Mouse (Mus musculus): ENCODE results near the gene Sarnp. TPM values are rescaled to one million over a fixed set of nuclear protein-coding genes. Genes with fewer than 3 reads are reported as not detected.
"Not testable (repeated sequence)": the region's sequence is repeated elsewhere in the genome, so short reads cannot be mapped to it uniquely, and the experiment has no call there.

The Sarnp gene
- total RNA-seq, 2 experiments from 2014 or later = 93.5 to 106 TPM

DNA sequence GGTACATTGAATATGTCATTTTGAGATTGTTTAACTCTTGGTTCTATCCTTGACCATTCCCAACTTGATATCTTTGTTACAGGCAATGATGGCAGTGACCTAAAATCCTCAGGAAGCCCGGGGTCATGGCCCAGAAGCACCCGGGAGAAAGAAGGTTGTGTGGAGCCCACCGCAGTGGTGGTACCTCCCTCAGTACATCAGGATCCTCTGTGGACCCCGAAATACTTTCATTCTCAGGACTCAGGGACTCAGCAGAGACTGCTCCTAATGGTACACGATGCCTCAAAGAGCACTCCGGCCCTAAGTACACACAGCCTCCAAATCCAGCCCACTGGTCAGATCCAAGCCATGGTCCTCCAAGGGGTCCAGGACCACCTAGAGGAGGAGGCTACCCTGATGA is 11.0 kb upstream of the Sarnp start:
- no peak for ATAC-seq (replicated peaks; ENCODE audit: low FRiP score, poor library complexity, severe bottlenecking)

DNA sequence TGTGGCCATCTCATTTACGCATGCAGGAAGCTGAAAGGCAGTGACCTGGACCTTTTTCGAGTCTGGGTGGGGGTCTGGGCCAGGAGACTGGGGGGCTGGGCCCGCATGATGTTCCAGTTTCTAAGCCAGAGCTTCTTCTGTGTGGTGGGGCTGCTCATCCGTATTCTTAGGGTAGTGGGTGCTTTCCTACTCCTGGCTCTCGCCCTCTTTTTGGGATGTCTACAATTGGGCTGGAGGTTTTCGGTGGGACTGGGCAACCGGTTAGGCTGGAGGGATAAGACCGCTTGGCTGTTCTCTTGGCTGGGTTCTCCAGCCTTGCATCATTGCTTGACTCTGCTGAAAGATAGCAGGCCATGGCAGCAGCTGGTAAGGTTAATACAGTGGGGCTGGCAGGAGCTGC is 10.1 kb upstream of the Sarnp start:
- ATAC-seq (replicated peaks; ENCODE audit: low FRiP score, poor library complexity, severe bottlenecking) = no peak

DNA sequence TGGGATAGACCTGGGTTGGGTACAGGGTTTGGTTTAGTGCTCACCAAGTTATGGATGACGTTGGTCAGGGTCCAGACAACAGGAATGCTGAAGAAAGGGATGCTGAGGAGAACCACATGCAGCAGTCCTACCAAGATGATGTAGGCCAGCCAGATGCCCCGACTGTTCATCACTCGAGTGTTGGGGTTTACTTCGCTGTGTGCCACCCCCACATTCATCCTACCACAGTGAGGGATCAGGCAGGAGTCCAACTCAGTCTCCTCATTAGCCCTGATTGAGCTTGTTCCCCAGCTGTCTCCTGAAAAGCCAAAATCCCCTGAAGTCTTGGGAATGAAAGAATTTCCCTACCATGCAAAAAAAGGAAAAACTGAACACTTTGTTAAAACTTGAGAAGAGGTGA is 3.1 kb downstream of the Sarnp start:
- ATAC-seq (replicated peaks; ENCODE audit: low FRiP score, poor library complexity, severe bottlenecking) = no peak

DNA sequence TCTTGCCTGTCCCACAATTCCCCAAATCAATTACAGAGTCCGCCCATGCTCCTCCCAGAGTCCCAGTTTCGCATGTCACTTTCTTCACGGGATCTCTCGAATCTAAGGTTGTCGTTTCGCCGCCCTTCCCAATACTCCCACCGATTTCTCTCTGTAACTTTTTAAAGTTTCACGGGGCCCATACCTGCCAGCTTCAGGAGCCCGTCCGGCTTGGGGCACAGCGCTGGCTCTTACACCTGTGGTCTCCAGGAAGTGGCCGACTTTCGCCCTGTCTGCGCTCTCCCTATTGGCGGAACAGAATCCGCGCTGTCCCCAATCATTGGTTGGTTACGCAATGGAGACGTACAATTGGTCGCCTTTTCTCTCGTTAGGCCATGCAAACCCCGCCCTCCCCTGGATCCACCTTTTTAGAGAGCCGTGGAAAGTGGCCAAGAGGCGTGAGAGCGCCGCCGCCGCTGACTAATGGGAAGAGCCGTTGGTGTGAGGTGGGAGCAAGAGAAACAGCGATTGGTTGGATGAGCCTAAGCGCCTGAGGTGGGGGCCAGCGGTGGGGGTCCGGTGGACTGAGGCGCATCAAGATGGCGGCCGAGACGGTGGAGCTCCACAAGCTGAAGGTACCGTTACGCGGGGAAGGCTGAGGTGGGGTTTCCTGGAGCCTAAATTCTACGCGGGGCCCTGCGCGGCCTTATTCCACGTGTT is 4.4 kb downstream of the Sarnp start, which contains the start of gene Ormdl2:
Gene Ormdl2, minus strand, starts transcription at position 288 of the 699 bp plus-strand sequence.
- ATAC-seq (replicated peaks; ENCODE audit: low FRiP score, poor library complexity, severe bottlenecking) = peak; percentile 96

DNA sequence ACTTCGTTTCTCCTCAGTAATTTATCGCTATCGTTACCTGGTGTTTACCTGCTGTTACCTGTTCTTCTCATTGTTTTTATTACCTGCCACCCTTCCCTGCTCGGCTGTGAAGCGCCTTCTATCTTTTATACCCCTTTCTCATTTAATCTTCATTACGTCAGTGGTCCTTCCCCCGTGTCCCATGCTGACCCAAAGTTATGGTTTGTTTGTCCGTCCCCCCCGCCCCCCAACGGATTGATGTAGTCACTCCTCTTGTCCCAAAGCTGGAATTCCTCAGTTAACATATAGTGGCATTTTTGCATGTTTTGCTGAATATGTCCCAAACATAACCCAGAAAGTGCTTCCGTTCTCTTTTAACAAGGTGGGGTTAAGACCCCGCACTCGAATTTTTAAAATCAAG is 5.0 kb downstream of the Sarnp start:
- peak; percentile 7 for ATAC-seq (replicated peaks; ENCODE audit: low FRiP score, poor library complexity, severe bottlenecking)

DNA sequence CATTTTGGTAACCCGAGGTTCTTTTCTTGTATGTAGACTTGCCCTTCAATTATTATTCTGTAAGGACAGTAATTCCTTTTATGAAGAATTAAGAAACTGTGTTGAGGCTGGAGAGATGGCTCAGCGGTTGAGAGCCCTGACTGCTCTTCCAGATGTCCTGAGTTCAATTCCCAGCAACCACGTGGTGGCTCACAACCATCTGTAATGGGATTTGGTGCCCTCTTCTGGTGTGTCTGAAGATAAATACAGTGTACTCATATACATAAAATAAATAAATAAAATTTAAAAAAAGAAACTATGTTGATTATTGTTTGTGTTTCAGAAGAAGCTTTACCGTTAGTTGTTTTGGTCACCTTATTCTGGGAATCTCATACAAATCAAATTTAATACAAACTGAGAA is 6.0 kb downstream of the Sarnp start:
- not testable (repeated sequence) for ATAC-seq (replicated peaks; ENCODE audit: low FRiP score, poor library complexity, severe bottlenecking)

DNA sequence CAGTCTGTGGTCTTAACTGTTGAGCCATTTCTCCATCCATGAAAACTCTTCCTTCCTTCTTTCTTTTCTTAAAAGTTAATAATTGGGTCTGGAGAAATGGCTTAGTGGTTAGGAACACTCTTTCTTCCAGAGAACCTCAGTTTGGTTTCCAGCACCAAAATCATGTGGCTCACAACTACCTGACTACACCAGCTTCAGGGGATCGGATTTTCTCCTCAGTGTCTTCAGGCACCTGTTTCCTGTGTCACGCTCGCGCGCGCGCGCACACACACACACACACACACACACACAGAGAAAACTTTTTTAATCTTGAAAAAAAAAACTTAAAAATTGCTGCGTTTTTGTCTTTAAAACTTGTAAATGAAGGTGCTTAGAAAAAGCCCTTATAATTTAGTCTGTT is 6.7 kb downstream of the Sarnp start:
- ATAC-seq (replicated peaks; ENCODE audit: low FRiP score, poor library complexity, severe bottlenecking) = no peak

DNA sequence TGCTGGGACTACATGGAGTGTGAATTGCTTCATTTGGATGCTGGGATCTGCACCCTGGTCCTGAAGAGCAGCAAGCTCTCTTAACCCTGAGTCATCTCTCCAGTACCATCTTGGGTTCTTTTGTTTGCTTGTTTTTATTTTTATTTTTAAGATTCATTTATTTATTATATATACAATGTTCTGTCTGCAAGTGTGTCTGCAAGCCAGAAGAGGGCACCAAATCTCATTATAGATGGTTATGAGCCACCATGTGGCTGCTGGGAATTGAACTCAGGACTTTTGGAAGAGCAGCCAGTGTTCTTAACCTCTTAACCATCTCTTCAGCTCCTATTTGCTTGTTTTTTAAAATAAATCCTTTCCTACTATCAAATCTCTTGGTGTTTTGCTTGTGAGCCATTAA is 20.3 kb downstream of the Sarnp start:
- ATAC-seq (replicated peaks; ENCODE audit: low FRiP score, poor library complexity, severe bottlenecking) = no peak

DNA sequence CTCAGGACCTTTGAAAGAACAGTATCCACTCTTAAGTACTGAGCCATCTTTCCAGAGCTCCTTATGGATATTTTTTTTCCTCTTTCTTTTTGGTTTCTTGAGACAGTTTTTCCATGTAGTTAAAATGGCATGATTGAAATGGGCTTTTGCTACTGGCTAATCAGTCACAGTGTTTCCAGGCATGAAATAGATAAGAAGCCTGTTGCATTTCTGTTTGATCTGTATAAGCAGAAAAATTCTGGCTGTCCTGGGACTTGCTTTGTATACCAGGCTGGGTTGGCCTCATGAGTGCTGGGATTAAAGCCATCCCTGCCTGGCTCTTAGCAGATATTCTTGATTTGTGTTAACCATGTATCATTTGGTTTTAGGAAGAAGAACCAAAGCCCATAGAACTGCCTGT is 22.3 kb downstream of the Sarnp start:
- ATAC-seq (replicated peaks; ENCODE audit: low FRiP score, poor library complexity, severe bottlenecking) = 0 out of 2 replicates have a peak, but pooled peaks have one; percentile 25

DNA sequence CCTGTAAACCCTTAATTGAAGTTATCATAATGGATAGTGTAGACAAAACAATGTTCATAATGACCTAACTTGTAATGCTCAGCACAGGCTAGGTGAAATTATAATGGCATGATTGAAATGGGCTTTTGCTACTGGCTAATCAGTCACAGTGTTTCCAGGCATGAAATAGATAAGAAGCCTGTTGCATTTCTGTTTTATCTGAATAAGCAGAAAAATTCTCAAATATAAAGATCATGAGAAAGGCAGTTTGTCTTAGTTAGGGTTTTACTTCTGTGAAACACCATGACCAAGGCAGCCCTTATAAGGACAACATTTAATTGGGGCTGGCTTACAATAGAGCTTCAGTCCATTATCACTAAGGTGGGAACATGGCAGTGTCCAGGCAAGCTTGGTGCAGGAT is 23.5 kb downstream of the Sarnp start:
- ATAC-seq (replicated peaks; ENCODE audit: low FRiP score, poor library complexity, severe bottlenecking) = no peak

DNA sequence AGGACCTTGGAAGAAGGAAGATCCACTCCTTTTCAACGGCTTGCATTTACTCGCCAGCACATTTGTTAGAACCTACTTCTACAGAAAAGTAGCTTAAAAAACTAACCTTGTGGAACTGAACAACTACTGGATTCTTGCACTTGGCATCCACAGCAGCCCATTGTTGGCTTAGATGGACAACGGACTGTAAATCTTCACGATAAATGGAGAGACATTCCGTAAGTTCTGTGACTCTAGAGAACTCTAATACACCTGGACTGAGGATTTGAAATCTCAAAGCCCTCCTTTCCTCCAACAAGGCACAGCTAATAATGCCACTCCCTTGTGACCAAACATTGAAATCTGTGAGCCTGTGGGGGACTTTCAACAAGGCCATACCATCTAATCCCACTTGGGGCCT is 26.1 kb downstream of the Sarnp start:
- no peak for ATAC-seq (replicated peaks; ENCODE audit: low FRiP score, poor library complexity, severe bottlenecking)

DNA sequence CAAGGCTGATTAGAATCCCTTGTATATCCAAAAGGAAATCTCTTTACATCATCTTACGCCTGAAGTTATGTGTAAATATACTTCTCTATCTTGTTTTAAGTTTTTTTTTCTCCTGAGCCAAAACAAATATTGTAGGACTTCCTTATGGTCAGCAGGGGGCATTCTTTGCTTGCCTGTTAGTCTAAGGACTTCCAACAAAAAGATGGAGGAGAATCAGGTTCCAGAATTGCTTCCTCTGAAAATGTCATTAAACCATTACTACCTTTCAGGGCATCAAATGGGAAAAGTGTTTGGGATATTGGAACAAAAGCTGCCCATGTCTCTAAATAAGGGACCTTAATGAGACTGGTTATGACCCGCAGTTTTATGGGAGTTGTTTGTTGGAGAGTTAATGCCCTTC is 28.4 kb downstream of the Sarnp start:
- no peak for ATAC-seq (replicated peaks; ENCODE audit: low FRiP score, poor library complexity, severe bottlenecking)

DNA sequence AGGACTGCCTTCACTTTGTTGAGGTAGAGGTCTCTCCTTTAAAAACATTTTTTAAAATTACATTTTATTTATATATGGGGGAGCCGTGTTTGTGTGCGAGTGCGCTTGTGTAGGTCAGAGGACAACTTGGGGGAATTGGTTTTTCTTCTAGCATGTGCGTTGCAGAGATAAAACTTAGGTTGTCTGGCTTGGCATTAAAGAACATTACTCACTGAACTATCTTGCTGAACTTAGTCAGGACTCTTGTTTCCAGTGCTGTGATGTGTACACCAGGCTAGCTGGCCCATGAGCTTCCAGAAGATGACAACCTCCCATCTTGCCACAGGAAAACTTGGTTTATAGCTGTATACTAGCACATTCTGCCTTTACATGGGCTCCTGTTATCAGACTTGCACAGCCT is 29.5 kb downstream of the Sarnp start:
- ATAC-seq (replicated peaks; ENCODE audit: low FRiP score, poor library complexity, severe bottlenecking) = peak; percentile 75

DNA sequence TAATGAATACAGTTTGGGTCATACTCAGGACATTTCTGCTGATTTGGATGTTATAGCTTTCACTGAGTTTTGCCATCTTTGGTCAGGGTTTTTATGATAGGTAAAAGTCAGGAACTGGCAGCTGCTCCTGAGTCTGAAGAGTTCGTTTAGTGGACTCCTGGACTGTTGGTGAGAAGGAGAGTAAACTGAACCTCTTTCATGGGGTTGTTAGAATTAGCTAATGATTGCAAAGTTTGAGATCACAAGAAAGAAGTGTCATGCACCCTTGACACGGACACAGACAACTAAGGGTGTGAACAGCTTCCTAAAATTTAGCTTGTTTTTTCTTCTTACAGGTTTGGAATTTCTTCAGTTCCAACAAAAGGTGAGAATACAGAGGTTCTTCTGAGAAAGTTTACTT is 31.3 kb downstream of the Sarnp start:
- no peak for ATAC-seq (replicated peaks; ENCODE audit: low FRiP score, poor library complexity, severe bottlenecking)

DNA sequence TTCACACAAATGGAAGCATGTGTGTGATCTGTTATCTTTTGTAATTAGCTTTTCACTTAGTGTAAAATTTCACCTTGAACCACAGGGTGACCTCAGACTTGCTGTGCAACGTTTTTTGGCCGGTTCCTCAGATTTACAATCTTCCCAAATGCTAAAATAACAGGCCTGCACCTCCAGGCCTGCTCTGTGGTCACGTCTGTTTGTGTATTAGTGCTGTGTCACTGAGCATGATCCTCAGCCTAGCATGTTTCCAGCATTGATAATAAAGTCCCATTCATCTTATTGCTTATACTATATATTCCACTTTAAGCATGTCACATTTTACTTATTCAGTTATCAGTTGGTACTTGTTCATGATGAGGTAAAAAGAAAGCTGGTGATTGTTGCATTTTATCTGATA is 33.2 kb downstream of the Sarnp start:
- ATAC-seq (replicated peaks; ENCODE audit: low FRiP score, poor library complexity, severe bottlenecking) = 0 out of 2 replicates have a peak, but pooled peaks have one; percentile 28

DNA sequence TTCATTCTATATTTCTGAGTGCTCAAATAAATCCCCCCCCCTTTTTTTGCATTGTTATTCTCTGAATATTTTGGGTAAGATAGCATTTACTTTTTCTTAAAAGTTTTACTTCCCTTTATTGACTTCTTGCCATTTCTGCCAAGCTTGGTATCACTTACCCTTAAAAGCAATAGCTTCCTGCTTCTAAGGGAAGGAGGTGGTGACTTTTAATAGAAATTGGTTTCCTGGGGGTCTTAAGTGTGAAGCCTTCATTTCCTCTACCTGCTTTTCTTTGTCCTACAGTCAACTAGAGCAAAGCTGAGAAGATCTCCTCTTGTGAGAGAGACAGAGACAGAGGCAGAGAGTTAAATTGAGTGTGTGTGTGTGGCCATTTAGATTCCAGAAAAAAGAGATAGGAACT is 44.0 kb downstream of the Sarnp start:
- ATAC-seq (replicated peaks; ENCODE audit: low FRiP score, poor library complexity, severe bottlenecking) = no peak

DNA sequence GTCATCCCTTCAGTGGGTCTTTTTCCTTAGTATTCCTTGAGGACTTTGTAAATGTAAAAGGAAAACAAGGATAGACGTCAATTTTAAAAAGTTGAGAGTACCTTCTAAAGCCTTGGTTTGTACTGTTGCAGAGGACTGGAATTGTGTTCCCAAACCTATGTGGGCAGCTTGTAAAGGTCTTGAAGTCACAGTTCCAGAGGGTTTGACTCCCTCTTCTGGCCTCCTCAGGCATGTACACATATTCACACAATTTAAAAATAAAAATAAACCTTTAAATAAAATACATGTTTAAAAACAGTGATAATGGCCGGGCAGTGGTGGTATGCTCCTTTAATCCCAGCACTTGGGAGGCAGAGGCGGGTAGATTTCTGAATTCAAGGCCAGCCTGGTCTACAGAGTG is 48.9 kb downstream of the Sarnp start:
- ATAC-seq (replicated peaks; ENCODE audit: low FRiP score, poor library complexity, severe bottlenecking) = no peak

DNA sequence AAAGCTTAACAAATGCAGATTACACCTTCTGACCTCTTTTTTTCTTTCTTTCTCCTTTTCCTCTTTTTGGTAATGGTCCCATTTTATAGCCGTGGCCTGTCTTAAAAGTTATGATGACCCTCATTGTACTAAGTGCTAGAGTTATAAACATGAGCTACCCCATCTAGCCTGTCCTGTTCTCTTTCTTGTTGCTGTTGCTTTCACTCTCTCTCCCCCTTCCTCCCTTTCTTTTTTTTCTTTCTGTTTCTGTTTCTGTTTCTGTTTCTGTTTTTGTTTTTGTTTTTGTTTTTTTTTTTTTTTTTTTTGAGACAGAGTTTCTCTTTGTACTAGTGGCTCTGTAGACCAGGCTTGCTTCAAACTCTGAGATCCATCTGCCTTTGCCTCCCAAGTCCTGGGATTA is 49.4 kb downstream of the Sarnp start:
- ATAC-seq (replicated peaks; ENCODE audit: low FRiP score, poor library complexity, severe bottlenecking) = no peak

DNA sequence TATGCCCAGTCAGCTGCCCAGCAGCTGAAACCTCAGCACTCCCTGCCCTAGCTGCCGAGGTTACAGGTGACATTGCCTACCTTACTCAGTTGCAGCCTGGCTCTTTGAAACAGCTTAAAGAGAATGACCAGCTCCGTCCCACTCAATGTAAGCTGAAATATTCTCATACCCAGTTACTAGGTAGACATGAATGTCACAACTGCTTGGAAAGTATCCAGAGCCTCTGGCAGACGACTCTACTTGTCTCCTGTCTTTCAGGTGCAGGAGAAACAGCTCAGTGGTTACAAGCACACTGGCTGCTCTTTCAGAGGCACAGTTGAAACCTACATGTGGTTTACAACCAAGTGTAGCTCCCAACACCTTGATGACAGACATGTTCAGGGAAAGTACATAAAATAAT is 53.2 kb downstream of the Sarnp start:
- ATAC-seq (replicated peaks; ENCODE audit: low FRiP score, poor library complexity, severe bottlenecking) = no peak

DNA sequence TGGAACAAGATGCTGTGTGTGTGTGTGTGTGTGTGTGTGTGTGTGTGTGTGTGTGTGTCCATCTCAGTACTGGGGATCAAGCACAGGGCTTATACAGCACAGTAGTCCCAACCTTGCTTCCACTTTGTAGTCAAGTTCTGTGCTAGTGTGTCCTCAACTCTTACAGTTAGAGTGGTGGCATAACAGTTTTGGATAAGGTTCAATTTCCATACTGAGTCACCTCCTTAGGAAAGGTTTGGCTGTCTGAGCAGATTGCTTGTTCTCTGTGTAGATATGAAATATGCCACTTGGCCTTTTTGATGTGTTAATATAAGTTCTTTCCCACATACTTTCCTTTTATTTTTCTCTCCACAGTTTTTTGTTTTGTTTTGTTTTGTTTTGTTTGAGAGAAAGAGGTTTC is 61.2 kb downstream of the Sarnp start:
- no peak for ATAC-seq (replicated peaks; ENCODE audit: low FRiP score, poor library complexity, severe bottlenecking)

DNA sequence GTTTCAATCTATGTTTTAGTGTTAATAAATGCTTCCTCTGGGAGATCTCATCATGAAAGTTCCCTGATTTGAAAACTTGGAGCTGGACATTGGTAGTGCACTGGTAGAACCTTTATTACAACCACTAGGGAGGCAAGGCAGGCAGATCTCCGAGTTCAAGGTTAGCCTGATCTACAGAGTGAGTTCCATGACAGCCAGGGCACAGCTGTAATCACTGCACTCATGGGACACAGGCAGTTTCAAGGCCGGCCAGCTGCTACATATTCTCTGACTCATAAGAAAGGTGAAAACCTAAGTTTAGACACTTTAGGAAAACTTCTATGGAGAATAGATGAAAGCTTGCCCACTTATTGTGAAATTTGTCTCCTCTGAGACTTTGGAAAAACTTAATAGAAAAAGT is 61.7 kb downstream of the Sarnp start:
- ATAC-seq (replicated peaks; ENCODE audit: low FRiP score, poor library complexity, severe bottlenecking) = no peak

DNA sequence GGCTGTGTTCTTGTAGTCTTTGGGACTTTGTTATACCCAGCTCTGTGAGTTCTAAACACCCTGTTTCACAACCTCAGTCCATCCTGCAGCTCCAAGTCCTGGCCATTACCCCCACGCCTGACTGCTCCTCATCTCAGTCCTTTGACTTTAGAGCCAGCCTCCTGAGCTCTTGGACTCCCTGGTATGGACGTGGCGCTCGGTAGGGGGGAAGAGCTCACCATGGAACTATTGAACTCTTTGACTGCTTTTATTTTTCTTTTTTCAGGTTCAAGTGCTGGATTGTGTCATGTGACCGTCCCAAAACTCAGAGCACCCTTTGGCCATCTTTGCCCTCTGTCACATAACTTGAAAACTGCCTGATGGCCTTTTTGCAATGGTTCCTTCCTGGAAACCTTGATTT is 64.9 kb downstream of the Sarnp start:
- ATAC-seq (replicated peaks; ENCODE audit: low FRiP score, poor library complexity, severe bottlenecking) = no peak
